Mouse (Mus musculus): ENCODE data around the gene Gigyf1.

DNA sequence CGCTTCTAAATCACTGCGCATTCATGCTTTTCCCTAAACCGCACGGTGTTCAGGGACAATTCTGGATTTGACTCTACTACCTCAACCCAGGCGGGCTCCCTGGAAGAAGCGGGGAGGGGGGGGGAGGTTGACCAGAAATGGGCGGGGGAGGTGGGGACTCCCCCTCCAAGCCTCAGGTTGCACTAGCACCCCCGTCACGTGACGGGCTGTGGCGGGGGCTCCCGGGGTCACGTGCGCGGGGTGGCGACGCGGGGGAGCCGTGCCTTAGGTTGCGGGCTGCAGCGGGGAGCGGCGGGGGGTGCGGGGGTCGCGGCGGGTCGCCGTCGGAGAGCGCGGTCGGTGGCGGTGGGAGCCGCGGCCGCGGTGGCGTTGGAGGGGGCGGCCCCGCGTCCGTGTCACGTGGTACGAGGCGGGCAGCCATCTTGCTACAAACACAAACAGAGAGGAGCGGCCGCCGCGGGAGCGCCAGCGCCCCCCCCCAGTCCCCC, 8.3 kb upstream of the Gigyf1 start:
- TF ChIP-seq CTCF (IDR thresholded peaks at IDR 0.05; ENCODE audit: low read depth) (no peak), EP300 (IDR thresholded peaks at IDR 0.05; ENCODE audit: low read depth) (no peak)
